Mouse (Mus musculus) MEL (cell line): Measurements from ENCODE around the gene Maml1. TPM values are rescaled to one million over a fixed set of nuclear protein-coding genes. Genes with fewer than 3 reads are reported as not detected.

Source experiments
- DNase-seq: peaks from one replicate; pipeline ENCODE4 v3.0.0; 2011; ENCODE audit warnings: low read depth, low spot score
- H3K27ac ChIP-seq: 2 replicates; pipeline ENCODE4 v1.5.1; 2012; ENCODE audit warnings: low read depth, mild to moderate bottlenecking, control low read depth, low read length, moderate library complexity; ENCODE audit not compliant: control insufficient read depth
- H3K27me3 ChIP-seq, 2 experiments: fragments of 150-350 bp in 1 of 2; sonication (generic) in 1 of 2; 2 replicates each; pipeline ENCODE4 v1.6.1; 2012; ENCODE audit warnings: low read length in 2 of 2, mild to moderate bottlenecking in 2 of 2, improper control_type of control experiment in 1 of 2, moderate library complexity in 1 of 2; ENCODE audit not compliant: insufficient read depth in 2 of 2, control insufficient read depth in 1 of 2
- H3K36me3 ChIP-seq, 2 experiments: 2 replicates each; pipeline ENCODE4 v1.6.1; 2012 to 2014; ENCODE audit warnings: low read length in 2 of 2, improper control_type of control experiment in 1 of 2, inconsistent platforms in 1 of 2, mild to moderate bottlenecking in 1 of 2; ENCODE audit not compliant: insufficient read depth in 2 of 2, control insufficient read depth in 1 of 2
- H3K4me1 ChIP-seq, 2 experiments: fragments of 150-350 bp in 1 of 2; sonication (generic) in 1 of 2; 2 replicates each; pipeline ENCODE4 v1.6.1; 2012; ENCODE audit warnings: low read length in 2 of 2, improper control_type of control experiment in 1 of 2, mild to moderate bottlenecking in 1 of 2; ENCODE audit not compliant: insufficient read depth in 2 of 2, control insufficient read depth in 1 of 2
- H3K4me3 ChIP-seq, 2 experiments: fragments of 150-350 bp in 1 of 2; sonication (generic) in 1 of 2; 2 replicates each; pipeline ENCODE4 v1.5.1; 2012; ENCODE audit warnings: low read depth in 2 of 2, low read length in 2 of 2, mild to moderate bottlenecking in 2 of 2, moderate library complexity in 2 of 2, control low read depth in 1 of 2, improper control_type of control experiment in 1 of 2; ENCODE audit not compliant: control insufficient read depth in 1 of 2, insufficient read depth in 1 of 2
- H3K79me2 ChIP-seq: 2 replicates; pipeline ENCODE4 v1.6.1; 2012; ENCODE audit warnings: mild to moderate bottlenecking, low read length, moderate library complexity; ENCODE audit not compliant: control insufficient read depth, poor library complexity, insufficient read depth
- H3K9ac ChIP-seq: 2 replicates; pipeline ENCODE4 v1.6.1; 2012; ENCODE audit warnings: low read depth, mild to moderate bottlenecking, control low read depth, low read length, moderate library complexity; ENCODE audit not compliant: control insufficient read depth, poor library complexity, severe bottlenecking
- H3K9me3 ChIP-seq: fragments of 150-350 bp; sonication (generic); replicated peaks from 2 replicates; pipeline ENCODE4 v1.6.1; 2012; ENCODE audit warnings: mild to moderate bottlenecking, low read length, improper control_type of control experiment, moderate library complexity; ENCODE audit not compliant: insufficient read depth
- CHD1 ChIP-seq: IDR thresholded peaks from 2 replicates; pipeline ENCODE4 v1.6.1; 2012; ENCODE audit warnings: low read depth, mild to moderate bottlenecking, inconsistent platforms, low read length, improper control_type of control experiment
- CHD2 ChIP-seq: IDR thresholded peaks from 2 replicates; pipeline ENCODE4 v1.6.1; 2011; ENCODE audit warnings: low read length, improper control_type of control experiment
- ELF1 ChIP-seq: IDR thresholded peaks from 2 replicates; pipeline ENCODE4 v1.6.1; 2014; ENCODE audit warnings: low read depth, mild to moderate bottlenecking, inconsistent platforms, low read length, improper control_type of control experiment, moderate library complexity
- EP300 ChIP-seq, 2 experiments: IDR thresholded peaks; 2 replicates each; pipeline ENCODE4 v1.6.1; 2011; ENCODE audit warnings: improper control_type of control experiment in 2 of 2, low read length in 2 of 2, low read depth in 1 of 2, mild to moderate bottlenecking in 1 of 2
- ETS1 ChIP-seq: IDR thresholded peaks from 2 replicates; pipeline ENCODE4 v1.6.1; 2012; ENCODE audit warnings: low read depth, mild to moderate bottlenecking, inconsistent platforms, low read length, improper control_type of control experiment, moderate library complexity
- GABPA ChIP-seq: IDR thresholded peaks from 2 replicates; pipeline ENCODE4 v1.6.1; 2012; ENCODE audit warnings: low read depth, mild to moderate bottlenecking, inconsistent platforms, low read length, improper control_type of control experiment, moderate library complexity
- KAT2A ChIP-seq: conservative IDR thresholded peaks from 2 replicates; pipeline ENCODE4 v1.6.1; 2012; ENCODE audit warnings: low read depth, low read length, improper control_type of control experiment, inconsistent platforms
- MAFK ChIP-seq: IDR thresholded peaks from 2 replicates; pipeline ENCODE4 v1.6.1; 2011; ENCODE audit warnings: low read depth, mild to moderate bottlenecking, low read length, improper control_type of control experiment, borderline replicate concordance
- MAX ChIP-seq: IDR thresholded peaks from 2 replicates; pipeline ENCODE4 v1.6.1; 2011; ENCODE audit warnings: low read length, improper control_type of control experiment
- MEF2A ChIP-seq: IDR thresholded peaks from 2 replicates; pipeline ENCODE4 v1.6.1; 2014; ENCODE audit warnings: low read depth, mild to moderate bottlenecking, inconsistent platforms, low read length, improper control_type of control experiment; ENCODE audit not compliant: poor library complexity, insufficient replicate concordance, severe bottlenecking; ENCODE audit errors: extremely low read depth
- MXI1 ChIP-seq: IDR thresholded peaks from 2 replicates; pipeline ENCODE4 v1.6.1; 2011; ENCODE audit warnings: mild to moderate bottlenecking, low read depth, low read length, improper control_type of control experiment
- MYB ChIP-seq: IDR thresholded peaks from 2 replicates; pipeline ENCODE4 v1.6.1; 2011; ENCODE audit warnings: mild to moderate bottlenecking, low read depth, low read length, improper control_type of control experiment
- NELFE ChIP-seq: IDR thresholded peaks from 2 replicates; pipeline ENCODE4 v1.6.1; 2011; ENCODE audit warnings: low read depth, low read length, improper control_type of control experiment
- NRF1 ChIP-seq: IDR thresholded peaks from 2 replicates; pipeline ENCODE4 v1.6.1; 2014; ENCODE audit warnings: low read depth, mild to moderate bottlenecking, inconsistent platforms, low read length, improper control_type of control experiment, moderate library complexity; ENCODE audit not compliant: poor library complexity, insufficient read depth, severe bottlenecking
- POLR2AphosphoS2 ChIP-seq: IDR thresholded peaks from 2 replicates; pipeline ENCODE4 v1.6.1; 2011; ENCODE audit warnings: low read length, improper control_type of control experiment
- RCOR1 ChIP-seq: IDR thresholded peaks from 2 replicates; pipeline ENCODE4 v1.6.1; 2012; ENCODE audit warnings: low read depth, mild to moderate bottlenecking, inconsistent platforms, low read length, improper control_type of control experiment
- SIN3A ChIP-seq: IDR thresholded peaks from 2 replicates; pipeline ENCODE4 v1.6.1; 2012; ENCODE audit warnings: low read length, improper control_type of control experiment, inconsistent platforms
- SMC3 ChIP-seq: IDR thresholded peaks from 2 replicates; pipeline ENCODE4 v1.6.1; 2011; ENCODE audit warnings: low read depth, low read length, improper control_type of control experiment
- TCF12 ChIP-seq: IDR thresholded peaks from 2 replicates; pipeline ENCODE4 v1.6.1; 2014; ENCODE audit warnings: low read depth, mild to moderate bottlenecking, inconsistent platforms, low read length, improper control_type of control experiment, moderate library complexity
- USF2 ChIP-seq, 2 experiments: IDR thresholded peaks; 2 replicates each; pipeline ENCODE4 v1.6.1; 2011 to 2012; ENCODE audit warnings: improper control_type of control experiment in 2 of 2, low read length in 2 of 2, borderline replicate concordance in 1 of 2, inconsistent platforms in 1 of 2, low read depth in 1 of 2, mild to moderate bottlenecking in 1 of 2; ENCODE audit not compliant: insufficient read depth in 1 of 2
- ZC3H11A ChIP-seq: IDR thresholded peaks from 2 replicates; pipeline ENCODE4 v1.6.1; 2012; ENCODE audit warnings: low read depth, mild to moderate bottlenecking, inconsistent platforms, low read length, improper control_type of control experiment
- ZMIZ1 ChIP-seq: IDR thresholded peaks from 2 replicates; pipeline ENCODE4 v1.6.1; 2012; ENCODE audit warnings: low read depth, mild to moderate bottlenecking, inconsistent platforms, low read length, improper control_type of control experiment, moderate library complexity
- polyA plus RNA-seq, 2 experiments: library from polyadenylated mRNA; stranded (reverse) in 1 of 2; unstranded in 1 of 2; fragments of >175 nt in 1 of 2; fragments of >200 nt in 1 of 2; gene quantifications; 2 replicates each; pipeline versions ENCODE4 v1.2.1 to v1.2.4; 2012; ENCODE audit warnings: low replicate concordance in 2 of 2, low read depth in 1 of 2; ENCODE audit not compliant: insufficient read length in 2 of 2, insufficient read depth in 1 of 2, missing spikeins in 1 of 2
- total RNA-seq: library from RNA; depleted of rRNA; stranded (reverse); fragments of 300-350 nt; gene quantifications from 2 replicates; pipeline ENCODE4 v1.2.3, GENCODE M21; 2012

The Maml1 gene
- total and polyA plus RNA-seq, 3 experiments, result 3.8 to 12.6 TPM; not detected in 1

DNA sequence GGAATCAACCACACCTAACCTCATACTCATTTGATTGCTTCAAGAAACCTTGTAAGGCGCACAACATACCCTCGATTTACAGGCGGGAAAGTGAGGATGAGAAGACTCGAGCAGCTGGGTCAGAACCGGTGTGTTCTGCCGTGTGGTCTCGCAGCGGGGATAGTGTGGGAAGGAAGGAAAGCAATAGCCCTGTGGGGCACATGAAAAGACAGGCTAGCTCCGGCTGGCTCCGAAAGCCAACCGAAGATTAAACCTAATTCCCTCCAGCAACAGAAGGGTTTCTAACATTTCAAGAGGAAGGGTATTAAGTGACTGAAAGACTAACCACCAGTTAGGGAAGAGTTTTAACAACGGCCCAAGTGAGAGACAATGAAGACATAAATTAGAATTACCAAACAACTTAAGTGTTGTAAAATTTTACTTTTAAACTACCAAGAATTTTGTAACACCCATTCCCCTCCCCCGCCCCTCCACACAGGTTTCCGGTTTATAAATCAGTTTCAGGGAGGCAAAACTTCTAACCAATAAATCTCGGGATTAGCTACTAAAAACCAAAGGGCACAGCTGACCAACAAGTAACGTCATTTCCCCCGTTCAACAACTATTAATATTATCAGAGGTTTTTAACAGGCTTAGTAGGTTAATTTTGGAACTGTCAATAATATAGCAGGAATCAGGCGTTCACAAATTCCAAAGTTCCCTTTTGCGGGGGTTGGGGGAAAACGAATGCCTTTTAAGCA, 1.5 kb downstream of the Maml1 start (continued):
- TF ChIP-seq ELF1 (peak; percentile 5; the same call in 1 of the 2 replicates), ZC3H11A (no peak), ETS1 (peak; percentile 49; the same call in 1 of the 2 replicates), RCOR1 (peak; percentile 75), MYB (no peak), CHD2 (0 out of 2 replicates have a peak, but pooled peaks have one; percentile 24), NELFE (no peak)

DNA sequence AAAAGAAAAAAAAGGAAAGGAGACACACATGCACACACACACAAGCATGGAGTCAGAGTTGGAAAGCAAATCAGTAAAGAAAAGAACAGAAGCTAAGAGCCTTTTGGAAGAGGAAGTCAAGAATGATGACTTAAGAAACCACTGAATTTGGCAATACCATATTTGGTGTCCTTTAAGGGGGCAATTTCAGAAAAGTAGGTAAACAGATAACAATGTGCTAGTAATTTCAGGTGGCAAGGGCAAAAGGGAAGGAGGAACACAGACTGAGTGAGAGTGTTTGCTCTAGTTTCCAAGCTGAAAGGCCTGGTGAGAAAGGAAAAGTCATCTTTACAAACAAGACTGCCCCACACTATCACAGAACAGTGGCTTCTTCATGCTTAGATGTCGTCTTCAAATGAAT, 5.7 kb downstream of the Maml1 start:
- DNase-seq, result peak; percentile 79
- Histone ChIP-seq H3K27me3 (no peaks in the 10 kb centered on the region), H3K4me1 (peaks cover 11 to 14% of the 10 kb centered on the region in 2 experiments), H3K36me3 (peaks cover 8 to 30% of the 10 kb centered on the region in 2 experiments), H3K4me3 (no peak overlapping the region), H3K27ac (peak overlapping the region; percentile 26; the same call in 1 of the 2 replicates), H3K9me3 (no peaks in the 10 kb centered on the region), H3K79me2 (peaks cover 36% of the 10 kb centered on the region), H3K9ac (no peak overlapping the region)
- TF ChIP-seq ETS1 (peak; percentile 52), MXI1 (peak; percentile 40; the same call in 1 of the 2 replicates), EP300 (IDR thresholded peaks at IDR 0.05; ENCODE audit: low read depth in 1 of 2, low read length in 2 of 2) (peak; percentile 31 to 56; a peak in 3 of 4 replicates), TCF12 (0 out of 2 replicates have a peak, but pooled peaks have one; percentile 29), ELF1 (no peak), NELFE (no peak), CHD1 (peak; percentile 71; the same call in 1 of the 2 replicates), POLR2AphosphoS2 (no peak), MEF2A (no peak), ZC3H11A (no peak), USF2 (IDR thresholded peaks at IDR 0.05; ENCODE audit: borderline replicate concordance in 1 of 2, insufficient read depth in 1 of 2, low read depth in 1 of 2, low read length in 2 of 2) (no peak), SMC3 (no peak; the same call in 1 of the 2 replicates), MAFK (no peak), MYB (no peak; the same call in 1 of the 2 replicates), MAX (peak; percentile 27; the same call in 1 of the 2 replicates), ZMIZ1 (no peak), RCOR1 (no peak), NRF1 (no peak), GABPA (no peak), SIN3A (peak; percentile 75), KAT2A (no peak)
